Comparison of ENCODE assay signal across 10 mouse cellular contexts in the genomic region with DNA sequence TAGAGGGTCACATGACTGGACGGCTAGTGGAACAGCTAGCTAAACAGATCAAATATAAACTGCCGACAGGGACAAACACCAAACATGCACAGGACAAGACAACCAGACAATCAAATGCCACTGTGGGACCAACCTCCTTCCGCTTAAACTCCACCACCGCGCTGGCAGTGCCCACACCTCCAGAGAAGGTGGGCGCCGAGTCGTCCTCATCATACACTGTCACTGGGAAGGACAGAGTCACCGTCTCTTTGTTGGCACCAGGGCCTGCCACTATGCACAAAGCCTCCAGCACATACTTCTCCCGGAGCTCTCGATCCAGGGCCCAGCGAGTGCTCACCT. TPM values are rescaled to one million over a fixed set of nuclear protein-coding genes. Genes with fewer than 3 reads are reported as not detected.
DNase-seq lines count a peak whose midpoint lies in the region; ATAC-seq lines count a peak whose summit lies in the region.
"Had no signal": no experiment of that assay in that cellular context is flagged by ENCODE, and none has a peak within 500 bp of the region (broad histone marks: within the 10 kb centered on the region; RNA-seq: fewer than 3 reads in every experiment).

No protein-coding gene starts in this region.

- ATAC-seq in forebrain, embryonic 12.5 days (ENCODE audit: low FRiP score) = peak; percentile 62; the same call in 1 of the 2 replicates
- ATAC-seq in kidney, embryonic 16.5 days (ENCODE audit: low FRiP score, low TSS enrichment) = peak; percentile 24
- 0 out of 2 replicates have a peak, but pooled peaks have one; percentile 10 for ATAC-seq in embryonic facial prominence, embryonic 14.5 days (ENCODE audit: low read depth)
- ATAC-seq in midbrain, embryonic 15.5 days (replicated peaks) = peak; percentile 46; the same call in 1 of the 2 replicates

- WGBS in forebrain, embryonic 12.5 days = 83% methylated on average over 12 of the region's 12 CpGs
- WGBS in forebrain, embryonic 10.5 days = 88% methylated on average over 12 of the region's 12 CpGs
- WGBS in kidney, embryonic 16.5 days = 77% methylated on average over 12 of the region's 12 CpGs
- 82% methylated on average over 12 of the region's 12 CpGs for WGBS in embryonic facial prominence, embryonic 14.5 days
- WGBS in midbrain, embryonic 15.5 days = 75% methylated on average over 12 of the region's 12 CpGs

- no peak overlapping the region for H3K27ac ChIP-seq in forebrain, embryonic 12.5 days
- H3K27ac ChIP-seq in forebrain, embryonic 10.5 days = no peak overlapping the region
- no peak overlapping the region for H3K27ac ChIP-seq in kidney, embryonic 16.5 days (ENCODE audit: low read length)
- no peak overlapping the region for H3K27ac ChIP-seq in embryonic facial prominence, embryonic 14.5 days (replicated peaks; ENCODE audit: low read depth, low read length)
- H3K27ac ChIP-seq in midbrain, embryonic 15.5 days = no peak overlapping the region
- H3K27ac ChIP-seq: embryonic facial prominence, embryonic 15.5 days had no signal

- no peak overlapping the region for H3K9ac ChIP-seq in forebrain, embryonic 12.5 days
- H3K9ac ChIP-seq in kidney, embryonic 16.5 days (replicated peaks; ENCODE audit: low read length) = no peak overlapping the region
- H3K9ac ChIP-seq in embryonic facial prominence, embryonic 14.5 days (ENCODE audit: low read depth, low read length) = no peak overlapping the region
- H3K9ac ChIP-seq in midbrain, embryonic 15.5 days = no peak overlapping the region
- H3K9ac ChIP-seq: embryonic facial prominence, embryonic 15.5 days had no signal

- no peak overlapping the region for H3K4me3 ChIP-seq in forebrain, embryonic 12.5 days (replicated peaks)
- no peak overlapping the region for H3K4me3 ChIP-seq in forebrain, embryonic 10.5 days
- no peak overlapping the region for H3K4me3 ChIP-seq in kidney, embryonic 16.5 days (ENCODE audit: low read length)
- H3K4me3 ChIP-seq in embryonic facial prominence, embryonic 14.5 days (ENCODE audit: low read depth, low read length) = no peak overlapping the region
- H3K4me3 ChIP-seq in midbrain, embryonic 15.5 days = no peak overlapping the region
- H3K4me3 ChIP-seq: embryonic facial prominence, embryonic 15.5 days had no signal

- H3K9me3 ChIP-seq in forebrain, embryonic 12.5 days = no peaks in the 10 kb centered on the region
- H3K9me3 ChIP-seq in forebrain, embryonic 10.5 days = no peaks in the 10 kb centered on the region
- H3K9me3 ChIP-seq in kidney, embryonic 16.5 days (ENCODE audit: low read length) = no peaks in the 10 kb centered on the region
- no peaks in the 10 kb centered on the region for H3K9me3 ChIP-seq in embryonic facial prominence, embryonic 14.5 days (ENCODE audit: control insufficient read depth, low read length)
- no peaks in the 10 kb centered on the region for H3K9me3 ChIP-seq in midbrain, embryonic 15.5 days
- H3K9me3 ChIP-seq: embryonic facial prominence, embryonic 15.5 days; G1E had no signal

- DNase-seq in forebrain, embryonic 10.5 days (ENCODE audit: extremely low spot score, low spot score) = no peak
- no peak for DNase-seq in kidney, postnatal 10 days
- no peak for DNase-seq in embryonic facial prominence, embryonic 14.5 days (ENCODE audit: low spot score)
- no peak for DNase-seq in MN1 (ENCODE audit: low spot score)
- no peak for DNase-seq in thymus, postnatal 0 days (ENCODE audit: low spot score)

- no peak overlapping the region for H3K4me2 ChIP-seq in forebrain, embryonic 12.5 days
- no peak overlapping the region for H3K4me2 ChIP-seq in kidney, embryonic 16.5 days (replicated peaks; ENCODE audit: low read depth, low read length)
- H3K4me2 ChIP-seq in embryonic facial prominence, embryonic 14.5 days (ENCODE audit: low read depth, low read length) = no peak overlapping the region
- no peak overlapping the region for H3K4me2 ChIP-seq in midbrain, embryonic 15.5 days
- H3K4me2 ChIP-seq: embryonic facial prominence, embryonic 15.5 days had no signal

- no peaks in the 10 kb centered on the region for H3K36me3 ChIP-seq in forebrain, embryonic 12.5 days (replicated peaks)
- H3K36me3 ChIP-seq in forebrain, embryonic 10.5 days (replicated peaks) = no peaks in the 10 kb centered on the region
- no peaks in the 10 kb centered on the region for H3K36me3 ChIP-seq in kidney, embryonic 16.5 days (ENCODE audit: insufficient read depth, low read length)
- H3K36me3 ChIP-seq in embryonic facial prominence, embryonic 14.5 days (ENCODE audit: control insufficient read depth, insufficient read depth, low read length) = no peaks in the 10 kb centered on the region
- no peaks in the 10 kb centered on the region for H3K36me3 ChIP-seq in midbrain, embryonic 15.5 days (replicated peaks)
- H3K36me3 ChIP-seq: embryonic facial prominence, embryonic 15.5 days; G1E had no signal

- peaks cover 6% of the 10 kb centered on the region; the same call in 1 of the 2 replicates for H3K4me1 ChIP-seq in forebrain, embryonic 12.5 days
- peaks cover 3% of the 10 kb centered on the region; the same call in 1 of the 2 replicates for H3K4me1 ChIP-seq in forebrain, embryonic 10.5 days
- no peaks in the 10 kb centered on the region for H3K4me1 ChIP-seq in kidney, embryonic 16.5 days (ENCODE audit: insufficient read depth, low read length)
- H3K4me1 ChIP-seq in embryonic facial prominence, embryonic 14.5 days (ENCODE audit: control insufficient read depth, insufficient read depth, low read length) = no peaks in the 10 kb centered on the region
- peaks cover 3% of the 10 kb centered on the region; the same call in 1 of the 2 replicates for H3K4me1 ChIP-seq in midbrain, embryonic 15.5 days
- H3K4me1 ChIP-seq: embryonic facial prominence, embryonic 15.5 days had no signal

- H3K27me3 ChIP-seq in forebrain, embryonic 12.5 days = no peaks in the 10 kb centered on the region
- no peaks in the 10 kb centered on the region for H3K27me3 ChIP-seq in forebrain, embryonic 10.5 days (ENCODE audit: poor library complexity, severe bottlenecking)
- H3K27me3 ChIP-seq in kidney, embryonic 16.5 days (ENCODE audit: insufficient read depth, low read length) = no peaks in the 10 kb centered on the region
- no peaks in the 10 kb centered on the region for H3K27me3 ChIP-seq in embryonic facial prominence, embryonic 14.5 days (replicated peaks; ENCODE audit: control insufficient read depth, insufficient read depth, low read length)
- H3K27me3 ChIP-seq in midbrain, embryonic 15.5 days (replicated peaks) = no peaks in the 10 kb centered on the region
- H3K27me3 ChIP-seq: embryonic facial prominence, embryonic 15.5 days had no signal

RNA-seq across cellular contexts. Expression of gene Ret, which starts 17.5 kb away (rescaled TPM):
- 0.81 and 0.84 TPM in 2 replicates for polyA plus RNA-seq in forebrain, embryonic 12.5 days (2016; fragmentation: Nextera tagmentation; extraction: Ambion mirVana)
- polyA plus RNA-seq in forebrain, embryonic 10.5 days (2016; fragmentation: Nextera tagmentation; extraction: Ambion mirVana) = 0.53 and 0.56 TPM in 2 replicates
- polyA plus RNA-seq in kidney, embryonic 16.5 days (2015; fragmentation: Nextera tagmentation; extraction: Ambion mirVana) = 15.1 and 16.7 TPM in 2 replicates
- 6.5 and 7.4 TPM in 2 replicates for polyA plus RNA-seq in embryonic facial prominence, embryonic 14.5 days (2014; fragmentation: Nextera tagmentation; extraction: Ambion mirVana)
- 6.6 and 6.9 TPM in 2 replicates for polyA plus RNA-seq in midbrain, embryonic 15.5 days (2015; fragmentation: Nextera tagmentation; extraction: Ambion mirVana)
- 0.23 and 0.26 TPM in 2 replicates for polyA plus RNA-seq in thymus, postnatal 0 days (2015; fragmentation: Nextera tagmentation; extraction: Ambion mirVana)
- polyA plus RNA-seq: G1E had no signal

RNA-seq across cellular contexts. Expression of gene Csgalnact2, which starts 41.1 kb away (rescaled TPM):
- polyA plus RNA-seq in forebrain, embryonic 12.5 days (2016; fragmentation: Nextera tagmentation; extraction: Ambion mirVana) = 8.4 and 8.6 TPM in 2 replicates
- 6.1 and 6.6 TPM in 2 replicates for polyA plus RNA-seq in forebrain, embryonic 10.5 days (2016; fragmentation: Nextera tagmentation; extraction: Ambion mirVana)
- polyA plus RNA-seq in kidney, embryonic 16.5 days (2015; fragmentation: Nextera tagmentation; extraction: Ambion mirVana) = 16.4 and 16.5 TPM in 2 replicates
- 21.2 and 22.6 TPM in 2 replicates for polyA plus RNA-seq in embryonic facial prominence, embryonic 14.5 days (2014; fragmentation: Nextera tagmentation; extraction: Ambion mirVana)
- polyA plus RNA-seq in midbrain, embryonic 15.5 days (2015; fragmentation: Nextera tagmentation; extraction: Ambion mirVana) = 9.2 and 10.8 TPM in 2 replicates
- polyA plus RNA-seq in thymus, postnatal 0 days (2015; fragmentation: Nextera tagmentation; extraction: Ambion mirVana) = 13.4 and 14.9 TPM in 2 replicates

Comparison
In these comparisons a context has a peak if more than half of its experiments do, and no peak if none do; other contexts are left out.
1. ATAC-seq: peak in every context shown above with its lines; median percentile 62 in forebrain, embryonic 12.5 days; 46 in midbrain, embryonic 15.5 days; 24 in kidney, embryonic 16.5 days; 10 in embryonic facial prominence, embryonic 14.5 days.